Mouse (Mus musculus): ENCODE measurements around the gene Slc22a5.
A peak's percentile ranks its signal among the peaks of the same experiment; 100 is the strongest.
"Not testable (repeated sequence)": the region's sequence is repeated elsewhere in the genome, so short reads cannot be mapped to it uniquely, and the experiment has no call there.

Slc22a5 gene

DNA sequence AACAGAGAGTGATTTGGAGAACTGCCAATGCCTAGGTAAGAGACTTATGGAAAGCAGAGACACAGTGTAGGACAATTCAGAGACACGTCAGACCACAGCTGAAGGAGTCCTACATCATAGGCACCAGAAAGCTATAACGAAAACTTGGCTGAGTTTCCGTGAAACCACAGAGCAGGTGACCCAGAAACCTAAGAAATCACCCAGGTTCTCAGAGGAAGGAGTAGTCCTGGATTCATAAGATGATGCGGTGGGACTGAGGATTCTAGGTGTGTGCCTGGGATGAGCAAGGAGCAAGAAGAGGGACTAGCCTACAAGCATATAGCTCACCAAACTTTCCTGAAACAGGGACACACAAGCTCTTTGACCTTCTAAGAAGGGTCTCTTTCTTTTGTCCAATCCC, 3.2 kb downstream of the Slc22a5 start:
- DNase-seq, result no peak

DNA sequence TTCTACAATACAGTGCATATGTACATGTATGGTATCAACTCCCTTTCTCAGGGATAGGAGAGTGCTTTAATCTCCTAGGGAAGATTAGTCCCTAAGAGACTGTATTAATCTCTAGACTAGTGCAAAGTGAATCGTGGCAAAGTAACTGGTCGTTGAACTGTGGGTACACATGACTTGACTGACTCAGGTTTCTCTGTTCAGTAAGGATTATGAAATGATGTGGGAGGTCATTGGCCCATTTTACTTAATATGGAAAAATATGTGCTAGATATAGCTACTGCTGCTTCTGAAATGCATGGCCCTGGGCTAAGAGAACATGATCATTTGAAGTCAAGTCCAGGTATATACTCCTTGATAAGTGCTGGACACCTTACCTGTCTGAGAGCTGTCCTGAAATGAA, 8.2 kb downstream of the Slc22a5 start:
- no peak for DNase-seq

DNA sequence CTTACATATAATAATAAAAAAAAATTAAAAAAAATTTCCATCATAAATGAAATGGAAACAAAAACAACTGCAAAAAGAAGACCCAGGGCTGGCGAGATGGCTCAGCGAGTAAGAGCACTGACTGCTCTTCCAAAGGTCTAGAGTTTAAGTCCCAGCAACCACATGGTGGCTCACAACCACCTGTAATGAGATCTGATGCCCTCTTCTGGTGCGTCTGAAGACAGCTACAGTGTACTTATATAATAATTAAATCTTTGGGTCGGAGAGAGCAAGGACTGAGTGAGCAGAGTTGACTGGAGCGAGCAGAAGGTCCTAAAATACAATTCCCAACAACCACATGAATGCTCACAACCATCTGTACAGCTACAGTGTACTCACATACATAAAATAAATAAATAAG, 13.4 kb downstream of the Slc22a5 start:
- not testable (repeated sequence) for DNase-seq

DNA sequence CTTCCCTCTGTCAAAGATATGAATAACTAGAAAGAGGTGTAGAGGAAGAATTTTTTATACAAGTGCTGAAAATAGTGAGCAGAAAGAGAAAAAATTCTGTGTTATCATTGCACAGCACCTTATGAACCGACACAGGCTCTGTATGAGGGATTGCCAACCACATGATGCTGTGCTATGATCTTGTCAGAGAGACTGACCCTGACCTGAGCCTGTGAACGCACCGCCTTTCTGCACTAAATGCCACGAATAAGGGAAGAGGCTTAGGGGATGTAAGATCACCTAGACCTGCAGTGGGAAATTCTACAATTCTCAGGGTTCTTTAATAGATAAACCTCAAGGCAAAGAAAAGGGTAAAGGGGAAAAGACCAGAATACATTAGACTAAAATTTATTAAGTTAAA, 15.0 kb downstream of the Slc22a5 start:
- no peak for DNase-seq

DNA sequence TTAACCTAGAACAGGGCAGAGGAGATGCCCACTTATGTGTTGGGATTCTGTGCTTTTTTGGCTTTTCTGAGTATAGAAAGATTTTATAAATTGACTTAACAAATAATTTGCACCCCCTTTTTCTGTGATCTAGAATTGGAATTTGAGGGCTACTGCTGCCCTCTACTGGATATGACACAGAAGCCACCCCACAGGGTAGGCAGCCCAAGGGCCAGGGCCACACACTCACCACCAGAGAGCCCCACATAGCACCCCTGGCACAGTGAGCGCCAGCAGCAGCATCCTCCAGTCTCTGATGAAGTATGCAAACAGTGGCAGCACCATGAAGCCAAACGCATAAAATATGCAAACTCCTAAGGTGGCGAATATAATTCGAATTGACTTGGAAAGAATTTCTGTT, 16.8 kb downstream of the Slc22a5 start:
- no peak for DNase-seq

DNA sequence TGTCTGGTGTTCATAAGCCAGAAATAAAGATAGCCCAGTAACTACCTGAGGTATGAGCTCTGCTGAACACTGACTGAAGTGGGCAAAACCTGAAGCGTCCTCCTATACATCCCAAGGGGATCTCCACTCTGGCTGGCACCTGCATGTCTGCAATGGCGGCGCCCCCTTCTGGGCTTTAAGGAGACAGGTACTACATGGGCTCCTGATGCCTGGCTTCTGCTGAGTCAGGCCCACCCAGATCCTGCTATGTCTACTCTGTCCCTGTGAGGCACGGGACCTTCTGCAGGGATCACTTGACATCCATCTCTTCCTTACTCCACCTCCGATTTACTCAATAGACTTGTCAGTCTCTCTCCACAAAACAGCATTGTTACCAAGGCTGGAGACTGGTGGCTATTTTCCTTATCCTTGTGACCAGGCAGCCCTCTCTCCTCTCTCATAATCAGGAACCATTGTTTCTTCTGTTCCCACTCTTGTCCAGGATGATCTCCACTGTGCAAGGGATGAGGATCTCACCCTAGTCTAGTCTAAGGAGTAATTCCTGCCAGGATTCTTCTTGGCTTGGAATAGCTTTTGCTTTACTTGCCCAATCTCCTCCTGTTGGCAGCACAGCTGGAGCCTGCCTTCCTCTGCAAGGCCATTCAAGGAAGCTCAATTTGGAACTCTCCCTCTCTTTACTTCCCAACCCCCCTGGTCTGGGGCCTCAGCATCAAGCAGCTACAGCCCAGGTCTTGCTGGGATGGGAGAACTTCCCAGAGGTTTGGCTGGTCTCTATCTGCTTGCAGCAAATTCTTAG, 17.4 kb downstream of the Slc22a5 start:
- DNase-seq, result not testable (repeated sequence)

DNA sequence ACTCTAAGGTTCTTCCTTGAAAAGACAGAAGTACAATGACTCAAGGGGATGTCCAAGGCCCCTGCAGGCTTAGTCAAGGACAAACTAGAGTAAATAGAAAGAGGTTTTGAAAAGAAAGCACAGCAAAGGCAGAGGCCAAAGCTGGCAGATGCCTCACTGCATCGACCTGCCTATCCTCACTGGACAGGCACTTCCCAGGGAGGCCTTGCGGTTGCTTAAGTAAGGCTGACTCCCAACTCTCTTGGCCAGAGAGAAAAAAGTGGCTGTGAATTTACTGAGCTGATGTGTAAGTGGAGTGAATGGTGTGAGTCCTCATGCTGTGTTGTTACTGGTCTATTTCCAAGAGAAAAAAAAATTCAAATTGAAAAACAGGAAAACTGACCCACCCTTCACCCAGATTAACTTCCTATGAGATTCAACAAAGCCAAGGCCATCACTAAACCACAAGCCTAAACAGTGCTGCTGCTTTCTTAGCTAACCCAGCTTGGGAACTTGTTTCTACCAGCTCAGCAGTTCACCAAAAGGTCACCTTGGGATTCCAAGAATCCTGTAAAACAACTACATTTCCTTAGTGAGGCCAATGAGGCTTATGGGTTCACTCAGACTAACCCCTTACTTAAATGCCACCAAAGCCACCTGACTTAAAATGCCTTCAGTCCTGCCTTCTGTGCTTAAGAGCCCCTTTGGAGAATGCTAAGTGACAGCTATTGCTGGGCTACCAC, 19.5 kb downstream of the Slc22a5 start:
- DNase-seq, result no peak

DNA sequence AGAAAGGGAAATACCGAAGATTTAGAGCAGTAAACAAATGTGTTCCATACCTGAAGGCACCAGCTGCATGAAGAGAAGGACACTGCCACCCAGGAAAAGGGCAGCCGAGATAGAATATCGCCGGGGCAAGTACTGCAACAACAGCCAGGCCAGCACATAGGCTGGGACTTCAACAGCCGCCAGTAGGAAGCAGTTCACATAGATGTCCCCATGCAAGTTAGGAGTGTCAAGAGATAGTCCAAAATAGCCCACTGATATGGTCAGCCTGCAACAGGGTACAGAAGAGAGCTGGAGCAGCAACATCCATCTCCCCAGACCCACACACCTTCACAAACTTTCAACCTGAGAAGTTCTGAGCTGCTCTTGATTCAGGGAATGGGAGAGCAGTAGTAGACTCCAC, 22.3 kb downstream of the Slc22a5 start:
- no peak for DNase-seq

DNA sequence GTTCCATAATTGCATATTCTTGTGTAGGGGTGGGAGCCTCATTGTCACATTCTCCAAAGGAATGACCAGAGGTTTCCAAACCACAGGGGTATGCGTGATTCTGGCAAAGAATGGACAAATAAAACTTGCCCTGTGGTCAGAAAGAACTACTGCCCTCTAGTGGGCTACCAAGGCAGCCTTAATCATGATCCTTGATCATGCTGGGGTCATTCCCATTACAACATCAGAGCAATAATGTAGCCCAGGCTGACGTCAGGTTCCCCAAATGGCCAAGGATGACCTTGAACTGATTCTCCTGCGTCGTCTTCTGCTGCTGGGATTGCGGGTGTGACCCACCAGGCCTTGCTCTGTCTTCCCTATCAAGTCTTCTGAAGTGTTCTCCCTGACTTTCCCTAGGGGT, 23.1 kb downstream of the Slc22a5 start:
- not testable (repeated sequence) for DNase-seq

DNA sequence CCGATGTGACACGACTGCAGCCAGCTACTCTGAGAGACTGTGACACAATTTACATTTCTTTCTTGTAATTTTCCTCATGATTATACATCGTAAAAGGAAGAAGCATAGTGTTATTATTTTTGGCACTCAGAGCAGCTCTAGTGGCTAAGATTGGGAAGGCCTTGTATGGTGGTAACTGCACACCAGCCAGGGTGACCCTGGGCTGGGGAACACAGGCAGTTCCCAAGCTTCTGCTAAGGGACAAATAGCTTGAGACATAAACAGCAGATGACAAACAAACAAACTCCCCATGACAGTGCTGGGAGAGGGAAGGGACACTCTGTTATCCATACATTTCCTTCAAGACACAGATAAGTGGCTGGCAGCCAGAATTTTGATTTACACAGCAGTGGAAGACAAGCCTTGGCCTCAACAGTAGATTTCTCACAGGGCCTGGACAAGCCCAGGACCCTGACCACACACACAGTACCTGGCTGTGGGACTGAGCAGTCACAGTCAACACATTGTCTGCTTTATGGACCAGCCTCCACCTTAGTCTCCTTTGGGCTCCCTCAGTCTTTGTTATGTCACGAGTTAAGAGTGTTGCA, 26.6 kb downstream of the Slc22a5 start:
- not testable (repeated sequence) for DNase-seq

DNA sequence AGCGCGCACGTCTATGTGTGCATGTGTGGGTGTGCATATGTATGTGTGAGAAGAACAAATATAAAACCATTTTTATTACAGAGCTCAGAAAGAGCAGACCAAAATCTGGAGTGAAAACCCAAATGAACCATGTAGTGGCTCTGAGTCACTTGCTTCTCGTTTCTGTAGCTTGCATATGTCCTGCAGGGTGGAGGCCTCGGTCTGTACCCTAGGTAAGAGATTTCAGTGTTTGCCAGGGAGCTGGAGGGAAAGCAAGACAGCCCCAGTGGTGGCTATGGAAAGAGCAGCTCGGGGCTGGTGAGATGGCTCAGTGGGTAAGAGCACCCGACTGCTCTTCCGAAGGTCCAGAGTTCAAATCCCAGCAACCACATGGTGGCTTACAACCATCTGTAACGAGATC, 30.5 kb downstream of the Slc22a5 start:
- not testable (repeated sequence) for DNase-seq

DNA sequence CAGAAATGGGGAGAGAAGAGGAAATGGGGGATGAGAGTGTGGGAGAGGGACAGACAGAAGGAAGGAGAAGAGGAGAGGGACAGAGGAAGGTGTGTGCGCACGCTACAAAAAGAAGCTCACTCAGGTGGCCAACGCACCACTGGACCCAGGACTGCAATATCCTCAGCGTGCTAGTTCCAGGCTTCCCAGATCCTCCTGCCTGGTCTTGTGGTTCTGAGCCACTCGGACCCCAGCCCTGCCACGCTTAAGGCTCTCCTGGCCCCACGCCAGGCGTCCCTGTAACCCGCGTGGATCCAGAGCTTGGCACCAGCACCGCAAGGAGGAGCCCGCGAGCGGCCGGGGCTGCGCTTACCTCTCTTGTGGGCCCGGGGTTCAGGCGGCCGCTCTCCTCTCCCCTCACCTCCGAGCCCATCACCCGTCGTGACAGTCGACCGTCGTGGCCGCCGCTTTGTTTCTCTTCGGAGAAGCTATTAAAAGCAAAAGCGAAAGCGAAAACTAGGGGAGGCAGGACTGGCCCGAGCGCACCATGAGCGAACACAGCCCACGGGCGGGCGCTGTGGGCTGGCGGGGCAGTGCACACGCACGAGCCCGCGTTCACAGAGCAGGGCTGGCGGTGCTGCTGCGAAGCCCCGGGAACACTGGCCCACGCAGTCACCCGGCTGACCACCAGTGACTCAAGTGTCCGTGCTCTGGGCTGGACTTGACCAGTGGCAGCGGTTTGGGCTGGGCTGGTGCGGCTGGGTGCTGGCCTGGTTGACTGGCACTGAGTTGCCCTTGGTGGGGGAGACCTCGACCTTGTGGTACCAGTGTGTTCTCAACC, 32.5 kb downstream of the Slc22a5 start, which contains the start of gene Gm12216:
Gene Gm12216, minus strand, starts transcription at position 496 of the 820 bp plus-strand sequence.
- DNase-seq, result peak; percentile 4 to 34

DNA sequence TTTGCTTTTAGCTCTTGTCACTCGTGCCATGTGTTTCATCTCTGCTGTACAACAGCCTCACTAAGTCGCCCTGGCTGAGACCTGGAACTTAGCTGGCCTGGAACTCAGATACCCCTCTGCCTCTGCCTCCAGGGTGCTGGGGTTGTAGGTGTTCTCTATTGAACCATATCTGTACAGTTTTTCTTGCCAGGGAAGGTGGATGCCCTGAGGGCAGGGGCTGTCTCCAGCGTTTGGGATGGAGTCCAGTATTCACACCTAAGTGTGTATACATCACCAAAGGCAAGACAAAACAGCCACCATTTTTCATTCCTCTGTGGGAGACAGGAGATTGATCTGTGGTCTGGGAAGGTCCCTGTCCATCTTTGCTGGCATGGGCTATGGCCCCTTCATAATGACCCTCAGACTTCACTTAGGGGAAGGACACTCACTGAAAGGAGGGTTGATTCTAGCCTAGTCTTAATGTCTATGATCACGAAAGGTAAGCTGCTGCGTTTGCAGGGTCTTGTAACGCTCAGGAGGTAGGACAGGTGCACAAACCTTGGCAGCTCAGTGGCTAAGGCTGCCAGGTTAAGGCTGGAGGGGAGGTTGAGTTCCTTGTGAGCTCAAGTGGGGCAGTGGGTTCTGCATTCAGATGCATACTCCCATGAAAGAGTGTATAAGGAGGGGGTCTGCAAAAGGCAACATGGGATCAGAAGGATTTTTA, 33.3 kb downstream of the Slc22a5 start:
- no peak for DNase-seq

DNA sequence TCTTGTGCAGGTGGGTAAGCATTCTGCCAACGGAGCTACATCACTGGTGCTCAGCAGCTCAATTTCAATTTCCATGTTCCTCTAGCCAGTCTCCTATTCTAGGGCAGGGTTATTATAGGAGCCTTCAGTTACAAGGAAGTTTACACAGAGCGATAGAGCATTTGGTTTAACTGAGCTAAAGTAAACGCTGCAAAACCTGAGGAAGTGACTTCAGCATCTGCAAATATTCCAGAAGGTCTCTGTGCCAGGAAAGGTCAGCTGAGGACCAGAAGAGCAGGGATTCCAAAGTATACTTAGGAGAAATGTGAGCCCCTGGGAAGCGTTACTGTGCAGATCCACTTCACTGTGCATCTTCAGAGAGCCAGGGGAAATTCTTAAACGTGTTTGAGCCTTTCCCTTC, 37.8 kb downstream of the Slc22a5 start:
- no peak for DNase-seq

DNA sequence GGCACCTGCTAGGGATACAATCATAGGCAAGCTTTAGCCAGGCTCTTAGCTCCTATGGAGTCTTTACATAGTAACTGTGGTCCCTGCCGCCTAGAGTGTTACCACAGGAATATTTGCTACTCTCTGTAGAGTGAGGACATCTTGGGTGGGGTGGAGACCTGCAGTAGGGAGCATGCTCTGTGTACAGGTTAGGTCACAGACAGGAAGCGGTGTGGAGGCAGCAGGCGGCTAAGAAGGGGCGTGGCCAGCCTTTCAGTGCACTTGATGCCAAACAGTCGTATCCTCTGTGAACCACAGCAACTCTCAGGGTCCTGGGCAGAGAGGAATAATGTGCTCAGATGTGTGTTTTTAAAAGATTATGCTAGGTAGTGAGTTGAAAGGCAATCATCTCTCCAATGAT, 39.7 kb downstream of the Slc22a5 start:
- no peak for DNase-seq

DNA sequence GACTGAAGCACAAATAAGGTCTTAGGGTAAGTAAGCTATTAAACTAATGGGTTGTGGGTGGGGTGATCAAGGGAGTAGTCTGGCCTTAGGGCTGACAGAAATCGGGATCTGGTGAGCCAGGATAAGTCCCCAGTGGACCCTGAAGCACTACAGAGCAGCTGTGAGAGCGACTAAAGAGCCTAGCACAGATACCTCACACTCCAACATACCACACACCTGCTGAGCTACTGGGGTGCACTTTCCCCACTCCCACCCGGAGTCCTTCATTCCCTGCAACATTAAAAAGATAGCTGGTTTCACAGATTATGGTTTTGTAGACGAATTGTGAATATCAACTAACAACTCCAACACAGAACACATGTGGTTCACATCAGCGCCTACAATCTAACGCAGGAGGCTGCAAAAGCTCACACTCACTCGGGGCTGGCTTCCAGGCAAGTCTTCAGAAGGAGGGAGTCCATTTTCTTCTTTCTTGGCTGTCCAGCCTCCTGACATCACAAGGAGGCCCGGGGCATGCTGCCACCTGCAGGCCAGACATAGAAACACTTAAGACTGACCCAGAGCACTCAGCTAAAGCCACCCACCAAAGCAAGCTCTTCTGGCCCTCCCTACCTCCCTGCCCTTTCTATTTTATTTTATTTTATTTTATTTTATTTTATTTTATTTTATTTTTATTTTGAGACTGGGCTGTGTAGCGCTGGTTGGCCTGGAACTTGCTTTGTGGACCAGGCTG, 41.7 kb downstream of the Slc22a5 start:
- peak; percentile 77 to 83 for DNase-seq

DNA sequence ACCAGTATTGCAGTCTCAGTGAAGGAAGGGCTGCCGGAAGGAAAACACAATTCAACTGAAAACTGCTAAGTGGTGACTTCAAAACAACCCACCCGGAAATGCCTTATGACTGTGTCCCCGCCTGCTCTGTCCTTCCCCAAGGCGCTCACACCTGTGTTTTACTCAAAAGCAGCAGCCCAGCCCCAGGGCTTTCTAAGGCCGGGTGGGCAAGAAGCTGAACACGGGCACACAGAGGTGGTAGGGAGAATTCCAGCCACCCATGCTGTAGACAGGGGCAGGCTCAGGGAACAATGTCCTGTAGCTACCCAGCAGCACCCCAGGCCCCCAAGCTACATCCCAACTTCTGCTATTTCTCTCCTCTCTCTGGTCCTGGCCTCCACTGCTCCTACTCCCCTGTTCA, 45.8 kb downstream of the Slc22a5 start:
- no peak for DNase-seq

DNA sequence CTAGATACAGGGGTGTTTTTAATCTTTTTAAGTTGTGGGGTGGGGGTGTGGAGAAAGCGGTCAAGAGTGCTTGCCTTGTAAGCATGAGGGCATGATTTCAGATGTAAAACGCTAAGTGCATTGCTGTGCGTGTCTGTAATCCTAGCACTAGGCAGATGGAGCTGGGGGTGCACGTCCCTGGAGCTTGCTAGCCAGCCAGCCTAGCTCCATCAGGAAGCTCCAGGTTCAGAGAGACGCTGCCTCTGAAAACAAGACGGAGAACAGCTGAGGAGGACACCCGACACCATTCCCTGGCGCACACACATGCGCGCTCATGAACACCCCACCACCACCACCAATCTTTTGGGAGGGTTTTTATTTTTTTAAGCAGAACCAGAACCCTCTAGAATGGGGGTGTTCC, 48.4 kb downstream of the Slc22a5 start:
- DNase-seq, result no peak

DNA sequence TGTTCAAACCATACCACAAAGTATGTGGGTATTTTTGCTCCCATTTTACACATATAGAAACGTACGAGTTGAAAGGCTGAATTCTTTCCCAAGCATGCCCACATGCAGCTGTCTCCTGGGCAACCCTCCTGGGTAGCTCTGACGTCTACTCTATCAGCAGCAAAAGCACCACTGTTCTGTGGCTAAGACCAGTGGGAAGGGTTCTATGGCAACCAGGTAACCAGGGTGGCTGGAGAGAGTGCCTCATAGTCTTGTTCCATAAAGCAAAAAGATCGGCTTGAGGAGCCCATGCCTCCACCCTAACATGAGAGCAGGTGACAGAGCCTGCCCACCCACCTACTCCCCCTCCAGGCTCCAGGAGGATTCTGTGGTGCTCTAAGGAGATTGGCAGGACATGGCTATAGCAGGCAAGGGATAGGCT, 49.3 kb downstream of the Slc22a5 start:
- no peak for DNase-seq

DNA sequence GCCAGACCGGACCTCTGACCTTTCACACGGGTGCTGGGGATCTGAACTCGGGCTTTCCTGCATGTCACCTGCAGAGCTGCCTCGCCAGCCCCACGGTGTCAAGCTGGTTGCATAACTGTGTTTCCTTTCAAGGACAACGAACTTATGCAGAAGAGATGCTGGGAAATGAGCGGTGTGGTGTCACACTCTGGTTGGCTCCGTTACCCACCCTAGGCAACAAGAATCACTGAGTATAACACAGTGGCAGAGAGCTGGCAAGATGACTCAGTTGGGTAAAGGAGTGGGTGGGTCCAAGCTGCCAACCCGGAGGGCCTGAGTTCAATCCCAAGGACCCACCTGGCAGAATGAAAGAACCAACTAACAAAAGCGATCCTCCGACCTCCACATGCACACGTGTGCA, 49.9 kb downstream of the Slc22a5 start:
- no peak for DNase-seq
